Mouse (Mus musculus) urinary bladder, postnatal 14 days (tissue): ENCODE measurements around the gene AC131692.1.
"Not testable (repeated sequence)": the region's sequence is repeated elsewhere in the genome, so short reads cannot be mapped to it uniquely, and the experiment has no call there.

Experiments
- DNase-seq: peaks from one replicate; pipeline ENCODE4 v3.0.0; 2021; ENCODE audit warnings: low spot score

AC131692.1 gene

DNA sequence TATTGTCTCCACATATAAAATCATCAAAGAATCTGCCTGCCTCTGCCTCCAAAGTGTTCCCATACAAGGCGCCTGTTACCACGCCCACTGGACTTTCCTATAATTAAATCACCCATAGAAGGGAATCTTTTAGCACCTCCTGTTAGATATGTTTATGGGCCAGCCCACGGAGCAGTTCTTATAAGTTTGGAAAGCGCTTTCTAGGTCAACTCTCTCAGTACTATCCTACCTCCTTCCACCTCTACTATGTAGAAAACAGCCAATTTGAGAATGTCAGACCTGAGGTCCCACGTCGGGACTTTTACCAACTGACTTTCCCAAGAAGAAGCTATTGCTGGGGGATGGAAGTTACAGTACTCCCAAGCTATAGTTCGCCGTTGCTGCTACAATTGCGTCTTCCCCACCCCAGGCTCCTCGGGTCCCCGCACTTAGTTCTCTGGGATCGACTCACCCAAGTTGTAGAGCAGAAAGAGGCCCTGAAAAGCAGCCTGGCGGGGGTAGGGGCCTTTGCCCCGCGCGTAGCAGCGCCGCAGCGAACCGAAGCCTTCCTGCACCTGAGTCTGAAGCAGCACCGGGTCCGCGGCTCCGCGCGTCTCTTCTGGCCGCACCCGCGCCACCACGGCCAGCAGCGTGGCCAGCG lies 23.2 kb downstream of the AC131692.1 start:
- no peak for DNase-seq

DNA sequence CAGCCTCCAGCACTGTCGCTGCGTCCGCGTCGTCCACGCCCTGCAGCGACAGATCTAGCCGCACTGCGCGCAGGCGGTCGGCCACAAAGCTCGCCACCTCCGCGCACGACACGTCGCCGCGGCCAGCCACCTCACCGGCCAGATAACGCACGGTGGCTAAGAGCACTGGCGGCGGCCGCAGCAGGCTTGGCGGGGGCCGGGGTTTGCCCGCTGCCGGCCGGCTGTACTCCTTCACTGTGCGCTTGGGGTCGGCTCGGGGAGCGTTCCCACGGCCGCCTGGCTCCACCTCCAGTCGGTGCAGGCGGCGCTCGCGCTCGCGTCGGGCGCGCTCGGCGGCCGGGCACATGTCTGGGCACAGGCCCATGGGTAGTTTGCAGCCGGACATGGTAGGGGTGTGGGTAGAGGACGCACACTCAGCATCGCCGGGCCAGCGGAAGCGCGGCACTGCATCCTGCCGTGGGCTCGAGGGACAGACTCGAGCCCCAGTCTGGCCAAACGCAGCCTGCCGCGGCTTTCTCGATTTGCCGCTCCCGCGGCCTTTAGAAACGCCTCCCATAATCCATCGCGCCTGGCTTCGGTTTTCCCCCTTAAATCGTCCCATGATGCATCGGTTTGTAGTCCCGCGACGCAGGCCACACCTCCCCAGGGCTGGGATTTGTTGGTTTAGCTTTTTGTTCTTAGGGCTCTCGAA lies 23.9 kb downstream of the AC131692.1 start, which contains the start of gene Sac3d1:
Gene Sac3d1 (minus strand): TSS at position 665 of the 691 bp plus-strand sequence.
- peak; percentile 88 for DNase-seq

DNA sequence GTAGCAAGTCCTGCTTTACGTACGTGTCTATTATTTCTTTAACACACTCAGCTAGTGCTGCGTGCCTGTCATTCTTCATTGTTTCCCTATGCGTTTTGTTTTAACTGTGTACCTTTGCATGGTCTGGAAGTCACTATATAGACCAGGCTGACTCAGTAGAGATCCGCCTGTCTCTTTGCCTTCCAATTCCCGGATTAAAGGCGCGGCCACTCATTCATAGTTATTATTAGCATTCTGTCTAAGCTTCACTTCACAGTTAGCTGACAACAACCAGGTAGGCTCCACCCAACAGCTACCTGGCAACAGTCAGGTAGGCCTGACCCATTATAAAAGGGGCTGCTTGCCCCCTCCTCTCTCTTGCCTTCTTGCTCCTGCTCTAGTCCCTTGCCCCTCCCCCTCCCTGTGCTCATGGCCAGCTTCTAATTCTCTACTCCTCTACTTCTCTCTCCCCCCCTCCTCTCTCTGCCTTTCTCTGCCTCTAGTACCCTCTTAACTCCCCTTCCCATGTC lies 24.5 kb downstream of the AC131692.1 start:
- DNase-seq = no peak

DNA sequence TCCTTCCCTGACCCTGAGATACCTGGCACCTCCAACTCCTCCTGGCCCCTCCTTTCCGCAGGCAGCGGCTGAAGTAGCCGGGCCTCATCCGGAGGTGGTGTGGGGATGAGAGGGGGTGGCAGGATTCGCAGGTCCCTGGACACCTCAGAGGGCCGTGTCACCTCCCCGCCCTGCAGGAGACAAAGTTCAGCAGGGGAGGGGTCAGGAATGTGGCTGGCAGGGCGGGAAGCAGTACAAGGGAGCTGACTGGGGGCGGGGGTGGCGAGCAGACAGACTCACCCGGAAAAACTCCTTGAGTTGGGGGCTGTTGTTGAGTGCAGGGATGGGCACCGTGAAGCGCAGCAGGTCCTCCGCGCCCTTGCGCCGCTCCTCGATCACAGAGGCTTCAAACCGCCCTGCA lies 27.5 kb downstream of the AC131692.1 start:
- no peak for DNase-seq

DNA sequence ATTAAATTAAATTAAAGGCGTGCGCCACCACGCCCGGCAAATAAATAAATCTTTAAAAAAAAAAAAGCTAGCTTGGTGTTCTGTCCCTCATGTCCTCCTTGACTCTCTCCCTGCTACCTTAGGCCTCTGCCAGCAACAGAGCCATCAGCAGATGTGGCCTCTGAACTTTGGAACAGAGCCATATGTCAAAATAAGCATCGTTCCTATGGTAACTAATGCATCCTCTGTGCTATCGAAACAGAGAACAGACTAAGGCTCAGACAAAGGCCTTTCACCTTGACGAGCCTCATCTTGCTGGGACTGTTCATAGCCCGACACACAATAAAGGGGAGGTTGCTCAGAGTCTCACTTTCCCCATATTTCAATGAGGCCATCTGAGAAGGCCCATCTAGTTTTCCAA lies 29.1 kb downstream of the AC131692.1 start:
- DNase-seq = no peak

DNA sequence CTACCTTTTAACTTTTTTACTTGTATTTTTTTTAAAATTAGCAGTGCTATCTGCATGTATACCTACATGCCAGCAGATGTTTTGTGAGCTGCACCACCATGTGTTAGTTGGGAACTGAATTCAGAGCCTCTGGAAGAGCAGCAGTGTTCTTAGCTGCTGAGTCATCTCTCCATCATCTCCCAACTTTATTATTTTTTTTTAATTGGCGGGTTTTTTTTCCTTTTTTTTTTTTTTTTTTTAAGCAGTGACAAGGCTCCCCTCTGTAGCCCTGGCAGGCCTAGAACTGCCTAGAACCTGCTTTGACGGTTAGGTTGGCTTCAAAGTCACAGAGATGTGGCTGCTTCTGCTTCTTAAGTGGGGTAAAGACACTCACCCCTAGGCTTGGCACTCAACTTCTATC lies 30.7 kb downstream of the AC131692.1 start:
- DNase-seq = no peak

DNA sequence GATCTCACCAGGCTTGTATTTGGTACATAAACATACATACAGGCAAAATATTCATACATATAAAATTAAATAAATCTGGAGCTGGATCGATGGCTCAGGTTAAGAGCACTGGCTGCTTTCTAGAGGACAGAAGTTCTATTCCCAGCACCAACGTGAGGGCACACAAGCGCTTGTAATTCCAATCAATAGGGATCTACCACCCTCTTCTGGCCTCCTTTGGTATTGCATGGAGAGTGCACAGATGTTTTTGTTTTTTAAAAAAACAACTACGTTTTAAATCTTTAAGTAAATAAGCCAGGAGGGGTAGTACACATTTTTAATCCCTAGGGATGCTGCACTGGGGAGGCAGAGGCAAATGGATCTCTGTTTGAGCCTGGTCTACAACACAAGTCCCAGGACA lies 32.1 kb downstream of the AC131692.1 start:
- DNase-seq = peak; percentile 61

DNA sequence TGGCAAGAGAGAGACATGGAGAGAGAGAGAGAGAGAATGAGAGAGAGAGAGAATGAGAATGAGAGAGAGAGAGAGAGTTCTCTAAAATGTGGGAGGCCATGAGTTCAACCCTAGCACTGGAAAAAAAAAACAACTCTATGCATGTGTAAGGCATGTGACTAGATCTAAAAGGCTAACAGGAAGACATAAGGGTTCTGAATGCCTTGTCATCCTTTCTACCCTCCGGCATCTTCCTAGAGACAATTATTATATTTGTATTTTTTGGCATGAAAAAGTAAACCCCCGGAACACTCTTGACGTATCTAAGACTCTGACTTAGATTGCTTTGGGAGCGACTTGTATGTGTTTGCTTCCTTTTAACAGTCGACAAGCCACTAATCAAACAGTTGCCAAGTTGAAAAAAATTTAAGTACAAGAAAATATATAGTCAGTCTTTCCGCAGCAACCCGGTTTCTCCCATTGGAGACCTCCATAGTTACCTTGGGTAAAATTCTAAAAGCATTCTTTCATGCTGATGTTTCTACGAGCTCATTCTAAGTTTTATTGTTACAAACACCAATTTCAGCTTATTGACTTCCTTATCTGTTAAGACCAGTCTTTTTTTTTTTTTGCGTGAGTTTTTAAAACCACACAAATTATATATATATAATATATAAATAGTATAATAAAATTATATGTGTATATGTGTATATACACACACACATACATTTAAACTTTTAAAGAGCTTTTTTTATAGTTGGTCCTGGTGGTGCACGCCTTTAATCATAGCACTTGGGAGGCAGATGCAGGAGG lies 32.8 kb downstream of the AC131692.1 start:
- DNase-seq = no peak

DNA sequence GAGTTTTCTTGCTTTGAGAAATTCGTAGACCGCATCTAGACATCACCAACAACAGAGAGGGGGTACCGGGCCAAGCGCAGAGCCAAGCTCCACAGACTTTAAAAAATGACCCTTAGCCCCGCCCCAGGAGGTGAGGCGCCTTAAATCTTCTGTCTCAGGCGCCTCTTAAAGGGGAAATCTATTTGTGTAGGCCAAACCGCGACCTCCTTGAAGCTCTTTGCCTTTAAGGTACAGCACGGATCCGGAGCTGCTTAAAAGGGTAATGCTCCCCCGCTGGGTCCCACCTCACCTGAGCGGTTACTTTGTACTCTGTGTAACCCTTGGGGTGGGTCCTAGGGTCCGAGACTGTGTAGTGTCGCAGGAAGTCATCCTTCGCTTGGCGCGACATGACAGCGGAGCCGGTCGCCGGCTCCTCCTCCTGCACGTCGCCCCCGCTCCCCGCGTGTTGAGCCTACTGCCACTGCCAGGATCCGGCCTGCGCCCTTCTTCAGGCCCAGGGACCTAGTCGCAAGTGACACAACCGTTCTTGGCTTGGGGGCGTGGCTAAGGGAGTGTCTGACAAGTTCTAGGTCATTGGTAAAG lies 33.6 kb downstream of the AC131692.1 start, which contains the start of gene Snx15:
Gene Snx15 (minus strand): TSS at position 545 of the 582 bp plus-strand sequence.
- DNase-seq = peak; percentile 96

DNA sequence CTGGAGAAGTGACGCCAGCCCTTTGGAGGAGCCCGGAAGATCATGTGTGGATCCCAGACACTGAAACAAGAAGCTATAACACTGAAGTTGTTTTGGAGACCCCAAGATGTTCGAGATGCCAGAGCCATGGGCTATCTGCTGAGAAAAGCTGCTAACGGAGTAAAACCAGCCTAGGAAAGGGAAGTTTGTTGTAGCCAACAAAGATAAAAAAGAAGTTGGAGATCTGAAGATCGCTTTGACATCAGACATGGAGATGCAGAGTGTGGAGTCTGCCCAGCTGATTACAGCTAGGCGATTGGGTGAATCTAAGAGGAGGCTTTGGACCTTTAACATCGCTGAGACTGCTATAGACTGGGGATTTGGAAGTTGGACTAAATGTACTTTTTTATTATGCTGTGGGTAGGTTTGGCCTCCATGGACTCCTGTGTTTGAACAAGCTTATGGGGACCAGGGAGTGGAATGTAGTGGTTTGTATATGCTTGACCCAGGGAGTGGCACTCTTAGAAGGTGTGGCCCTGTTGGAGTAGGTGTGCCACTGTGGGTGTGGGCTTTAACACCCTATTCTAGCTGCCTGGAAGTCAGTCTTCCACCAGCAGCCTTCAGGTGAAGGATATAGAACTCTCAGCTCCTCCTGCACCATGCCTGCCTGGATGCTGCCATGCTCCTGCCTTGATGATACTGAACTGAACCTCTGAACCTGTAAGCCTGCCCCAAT lies 36.4 kb downstream of the AC131692.1 start:
- not testable (repeated sequence) for DNase-seq

DNA sequence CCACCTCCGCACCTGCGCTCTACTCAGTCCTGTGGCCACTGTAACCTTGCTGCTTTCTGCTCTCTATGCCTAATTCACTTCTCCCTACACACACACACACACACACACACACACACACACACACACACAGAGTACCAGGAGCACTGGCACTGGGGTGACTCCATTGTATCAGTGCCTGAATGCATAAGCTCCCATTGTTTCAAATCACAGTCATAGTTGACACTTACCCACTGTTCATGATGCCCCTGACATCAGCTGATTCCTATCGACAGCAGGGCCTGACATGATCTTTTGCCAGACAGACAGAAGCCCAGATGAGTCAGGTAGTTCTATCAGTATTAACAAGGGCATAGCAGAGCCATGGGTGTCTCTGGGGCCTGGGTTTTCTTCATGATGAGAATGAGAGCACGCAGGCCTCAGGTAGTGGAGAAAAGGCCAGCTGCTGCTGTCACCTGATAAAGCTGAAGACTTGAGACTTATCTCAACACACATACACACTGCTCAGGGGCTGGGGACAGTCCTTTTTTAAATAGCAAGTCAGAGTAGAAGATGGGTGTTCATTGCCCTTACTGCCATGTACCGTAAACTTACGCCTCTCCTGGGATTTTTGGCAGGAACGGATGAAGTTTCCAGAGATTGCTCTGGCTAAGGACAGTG lies 38.1 kb downstream of the AC131692.1 start:
- DNase-seq = no peak

DNA sequence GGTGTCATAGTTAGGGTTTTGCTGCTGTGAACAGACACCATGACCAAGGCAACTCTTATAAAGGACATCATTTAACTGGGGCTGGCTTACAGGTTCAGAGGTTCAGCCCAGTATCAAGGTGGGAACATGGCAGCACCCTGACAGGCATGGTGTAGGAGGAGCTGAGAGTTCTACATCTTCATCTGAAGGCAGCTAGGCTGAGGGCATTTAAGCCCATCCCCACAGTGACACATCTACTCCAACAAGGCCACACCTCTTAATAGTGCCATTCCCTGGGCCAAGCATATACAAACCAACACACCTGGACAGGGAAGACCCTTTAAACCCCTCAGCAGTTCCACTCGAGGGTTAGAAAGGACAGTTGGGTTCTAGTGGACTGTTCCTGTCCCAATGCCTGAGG lies 39.0 kb downstream of the AC131692.1 start:
- DNase-seq = not testable (repeated sequence)

DNA sequence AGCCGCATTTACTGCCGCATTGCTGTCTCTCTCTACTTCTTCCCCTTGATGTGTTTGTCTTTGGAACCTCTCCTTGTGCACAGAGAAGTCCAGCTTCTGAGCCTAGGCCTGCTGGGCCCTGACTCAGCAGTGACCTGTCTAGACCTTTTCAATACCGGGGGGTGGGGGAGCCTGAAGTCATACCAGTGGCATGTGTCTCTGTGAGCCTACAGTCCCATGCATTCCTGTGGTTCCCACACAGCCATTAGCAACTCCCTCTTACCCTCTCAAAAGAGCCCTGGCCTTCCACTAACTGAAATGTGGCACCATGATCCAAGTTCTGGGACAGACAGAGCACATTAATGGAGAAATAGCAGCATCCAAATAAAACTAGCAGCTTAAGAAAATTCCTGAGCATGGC lies 42.2 kb downstream of the AC131692.1 start:
- DNase-seq = no peak

DNA sequence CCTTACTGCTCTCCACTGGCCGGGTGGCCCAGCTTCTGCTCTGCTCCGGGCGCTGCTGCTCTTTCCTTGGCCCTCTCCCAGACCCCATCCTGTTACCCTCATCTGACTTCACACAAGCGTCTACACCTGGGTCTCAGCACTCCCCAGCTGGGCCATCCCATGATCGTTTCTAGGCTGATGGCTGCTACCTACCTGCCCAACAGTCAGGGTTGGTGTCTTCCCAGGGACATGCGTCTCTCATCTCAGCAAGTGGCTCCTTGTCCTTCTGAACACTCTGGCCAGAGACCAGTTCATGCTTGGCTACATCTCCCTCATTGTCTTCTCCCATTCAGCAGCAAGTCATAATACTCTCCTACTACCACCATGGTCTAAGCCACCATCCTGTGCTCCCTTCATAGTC lies 45.5 kb downstream of the AC131692.1 start:
- DNase-seq = no peak

DNA sequence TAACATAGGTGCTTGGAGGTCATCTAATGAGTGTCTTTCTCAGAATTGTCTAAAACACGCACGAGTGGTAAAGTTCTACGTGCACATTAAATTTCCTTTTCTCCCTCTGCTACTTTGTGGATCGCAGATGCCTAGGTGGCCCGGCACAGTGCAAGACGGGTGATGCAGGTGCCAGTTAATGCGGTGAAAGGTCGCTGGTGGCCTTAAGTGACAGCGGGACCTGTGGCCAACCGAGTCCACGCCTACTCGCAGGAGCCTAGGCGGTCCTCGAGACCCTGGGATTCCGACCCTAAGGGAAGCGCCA lies 46.1 kb downstream of the AC131692.1 start:
- DNase-seq = no peak

DNA sequence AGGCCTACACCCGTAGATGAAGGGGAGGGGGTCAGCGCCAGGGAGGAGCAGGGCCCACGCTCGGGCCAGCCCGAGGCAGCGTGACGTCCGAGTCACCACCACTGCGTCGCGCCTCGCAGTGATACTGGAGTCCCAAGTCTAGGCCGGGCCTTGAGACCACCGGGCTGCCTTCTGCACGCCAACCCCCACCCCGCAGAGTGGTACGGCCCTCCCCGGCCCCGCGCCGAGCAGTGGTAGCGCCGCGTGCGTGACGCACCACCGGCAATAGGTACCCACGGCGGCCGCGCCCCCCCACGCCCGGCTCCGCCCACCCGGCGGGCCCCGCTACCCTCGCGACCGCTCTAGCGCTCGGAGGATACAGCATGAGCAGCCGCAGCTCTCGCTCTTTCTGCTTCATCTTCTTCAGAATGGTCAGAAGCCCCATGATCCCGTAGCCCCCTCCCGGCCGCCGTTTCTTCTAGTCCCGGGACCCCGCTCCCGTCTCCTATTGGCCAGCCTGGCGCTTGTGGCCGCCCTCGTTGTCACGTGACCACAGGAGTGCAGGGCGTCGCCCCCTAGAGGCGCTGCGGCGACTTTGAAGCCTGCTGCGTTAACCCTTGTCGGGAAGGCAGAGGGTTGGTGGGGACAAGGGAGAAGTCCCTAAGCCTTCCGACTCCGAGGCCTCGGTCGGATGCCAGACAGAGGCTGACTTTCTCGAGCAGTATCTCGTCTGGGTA lies 46.6 kb downstream of the AC131692.1 start, which contains the start of gene Batf2:
Gene Batf2 (plus strand): TSS at position 306 of the 716 bp plus-strand sequence.
- peak; percentile 91 for DNase-seq

DNA sequence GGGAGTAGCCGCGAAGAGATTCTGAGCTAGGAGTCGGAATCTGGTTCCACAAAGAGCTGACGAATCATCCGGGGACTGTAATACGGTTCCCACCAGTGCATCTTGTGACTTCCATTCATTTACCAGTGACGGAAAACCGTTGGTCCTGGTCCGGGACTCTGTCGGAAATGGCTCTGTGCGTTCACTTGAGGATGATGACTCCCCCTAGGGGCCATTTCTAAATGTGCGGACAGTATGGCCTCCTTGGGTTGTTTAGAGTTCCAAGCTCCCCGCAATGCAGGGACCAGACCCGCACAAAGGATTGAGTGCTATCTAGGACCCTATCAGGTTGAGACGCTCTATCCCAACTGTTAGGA lies 47.2 kb downstream of the AC131692.1 start, which contains the start of gene Arl2:
Gene Arl2 (minus strand): TSS at position 155 of the 356 bp plus-strand sequence.
- DNase-seq = peak; percentile 81

DNA sequence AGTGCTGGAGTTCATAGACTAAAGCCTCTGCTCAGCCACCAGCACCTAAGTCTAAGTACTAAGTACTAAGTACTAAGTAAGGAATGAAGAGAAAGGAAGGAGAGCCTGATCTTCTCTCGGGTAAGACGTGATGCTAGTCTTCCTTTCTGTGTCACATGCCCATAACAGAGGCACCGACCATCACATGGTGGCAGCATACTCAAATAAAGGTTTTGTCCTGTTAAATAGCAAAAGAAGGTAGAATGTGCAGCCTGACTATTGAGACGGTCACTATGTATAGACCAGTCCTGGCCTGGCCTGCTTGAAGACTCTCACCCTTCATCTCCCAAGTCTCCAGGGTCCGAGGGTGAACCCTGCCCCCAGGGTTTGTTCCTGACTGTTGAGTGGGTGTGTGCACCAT lies 50.6 kb downstream of the AC131692.1 start:
- no peak for DNase-seq
